Mouse (Mus musculus) erythroid progenitor cell, adult 5-6 weeks (primary cell): ENCODE data around the gene Eri3. TPM values are rescaled to one million over a fixed set of nuclear protein-coding genes. Genes with fewer than 3 reads are reported as not detected.

Experiments used
- ATAC-seq: replicated peaks from 2 replicates; pipeline ENCODE4 v1.8.0; 2016; ENCODE audit warnings: moderate number of reproducible peaks, mild to moderate bottlenecking, moderate TSS enrichment, inconsistent platforms; ENCODE audit not compliant: poor library complexity, low FRiP score, severe bottlenecking
- total RNA-seq, 2 experiments: library from RNA; stranded (forward) in 1 of 2; stranded (reverse) in 1 of 2; fragments of 150-400 nt in 1 of 2; fragments of 186-747, 209-891 nt in 1 of 2; gene quantifications; 2 replicates each; pipeline versions ENCODE4 v1.2.3 to v1.2.4; 2015 to 2017; ENCODE audit warnings: low replicate concordance in 2 of 2

Gene Eri3
- total RNA-seq, 2 experiments from 2014 or later = 0.61 to 24.3 TPM

DNA sequence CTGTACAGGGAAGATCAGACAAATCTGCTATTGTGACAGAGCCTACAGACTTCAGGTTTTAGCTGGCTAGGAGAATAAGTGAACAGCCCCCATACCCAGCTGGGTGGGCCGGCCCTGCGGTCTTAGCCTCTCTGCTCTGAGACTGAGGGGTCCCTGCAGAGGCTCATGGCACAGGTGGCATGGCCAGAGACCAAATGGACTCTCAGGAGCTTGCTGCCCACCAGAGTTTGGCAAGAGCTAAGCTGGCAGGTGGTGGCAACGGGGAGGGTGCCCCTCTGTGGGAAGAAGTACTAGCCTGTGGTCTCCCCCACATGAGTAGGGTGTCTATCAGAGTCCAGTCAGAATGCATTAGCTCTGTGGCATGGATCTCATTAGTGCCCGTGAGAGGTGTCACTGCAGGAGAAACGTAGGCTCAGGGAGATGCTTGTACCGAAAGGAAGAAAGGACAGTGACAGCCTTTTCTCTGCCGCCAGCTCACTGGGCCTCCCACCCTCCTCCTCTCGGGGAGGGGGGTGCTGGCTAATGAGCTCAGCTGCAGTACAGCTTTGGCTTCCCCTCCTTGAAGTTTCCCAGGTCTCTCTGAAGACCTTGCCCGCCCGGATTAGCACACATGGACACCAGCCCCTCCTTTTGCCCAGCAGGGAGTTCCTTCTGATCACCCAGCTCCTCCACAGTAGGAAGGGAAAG, 104.0 kb downstream of the Eri3 start:
- ATAC-seq = no peak

DNA sequence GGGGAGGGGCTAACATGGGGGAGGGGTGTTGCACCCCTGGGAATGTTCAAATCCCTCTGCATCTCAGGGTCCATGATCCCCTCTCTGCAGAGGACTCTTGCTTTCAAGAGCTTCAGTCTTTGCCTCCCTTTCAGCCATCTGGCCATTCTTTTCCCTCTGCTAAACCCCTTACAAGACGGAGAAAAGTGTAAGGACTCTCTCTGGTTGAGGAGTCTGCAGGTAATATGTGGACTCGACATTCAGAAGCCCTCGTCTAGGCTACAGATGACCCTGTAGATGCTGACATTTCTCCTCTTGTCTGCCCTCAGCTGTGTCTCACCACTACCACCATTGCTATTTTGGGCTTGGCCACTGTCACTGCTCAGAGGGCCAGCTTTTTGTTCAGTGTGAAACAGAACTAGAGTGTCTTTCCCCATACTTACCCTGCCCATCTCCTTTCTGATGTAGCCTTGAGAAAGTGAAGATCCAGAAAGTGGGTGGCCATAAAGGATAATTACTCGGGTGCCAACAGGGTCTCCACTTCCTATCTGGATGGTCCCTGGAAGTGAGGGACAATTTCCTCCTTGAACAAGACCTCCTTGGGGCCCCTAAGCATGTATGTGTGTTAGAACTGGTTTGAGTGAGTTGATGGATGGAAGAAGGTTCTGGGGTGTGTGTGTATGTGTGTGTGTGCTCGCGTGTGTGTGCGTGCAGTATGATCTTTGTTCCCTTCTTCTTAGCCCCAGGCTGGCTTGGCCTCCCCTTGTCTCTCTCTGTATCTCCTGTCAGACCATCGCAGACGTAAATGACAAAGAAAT, 104.7 kb downstream of the Eri3 start:
- ATAC-seq = no peak

DNA sequence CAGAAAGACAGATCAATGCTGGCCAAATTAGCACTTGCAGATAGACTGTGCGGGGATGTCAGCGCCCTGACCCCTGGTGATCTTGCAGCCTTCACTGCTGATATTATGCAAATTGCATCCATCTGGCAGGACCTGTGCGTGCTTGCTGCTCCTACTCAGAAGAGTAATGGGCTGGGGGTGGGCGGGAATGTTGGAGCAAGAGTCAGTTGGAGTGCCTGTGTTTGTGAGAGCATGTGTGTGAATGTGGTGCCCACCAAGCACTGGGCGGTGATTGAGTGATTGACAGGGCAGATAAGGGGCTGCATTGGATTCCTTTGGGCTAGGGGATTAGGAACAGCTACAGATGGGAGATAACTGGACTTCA, 105.3 kb downstream of the Eri3 start:
- no peak for ATAC-seq

DNA sequence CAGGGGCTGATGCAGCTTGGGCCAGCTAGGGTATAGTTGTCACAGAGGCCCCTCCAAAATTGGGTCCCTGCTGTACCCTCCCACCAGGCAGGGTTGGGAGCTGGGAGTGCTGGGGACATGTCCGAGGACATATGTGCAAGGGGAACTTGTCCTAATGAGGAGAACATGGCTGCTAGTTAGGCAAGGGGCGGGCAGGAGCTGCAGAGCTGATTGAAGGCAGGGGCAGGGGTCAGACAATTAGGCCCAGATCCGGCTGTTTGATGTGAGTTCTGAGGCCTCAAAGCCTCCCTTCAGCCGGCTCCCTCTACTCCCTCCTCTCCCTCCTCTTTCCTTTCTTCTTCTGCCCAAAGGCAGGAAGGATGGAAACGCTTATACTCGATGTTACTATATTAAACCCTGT, 106.8 kb downstream of the Eri3 start:
- ATAC-seq = no peak

DNA sequence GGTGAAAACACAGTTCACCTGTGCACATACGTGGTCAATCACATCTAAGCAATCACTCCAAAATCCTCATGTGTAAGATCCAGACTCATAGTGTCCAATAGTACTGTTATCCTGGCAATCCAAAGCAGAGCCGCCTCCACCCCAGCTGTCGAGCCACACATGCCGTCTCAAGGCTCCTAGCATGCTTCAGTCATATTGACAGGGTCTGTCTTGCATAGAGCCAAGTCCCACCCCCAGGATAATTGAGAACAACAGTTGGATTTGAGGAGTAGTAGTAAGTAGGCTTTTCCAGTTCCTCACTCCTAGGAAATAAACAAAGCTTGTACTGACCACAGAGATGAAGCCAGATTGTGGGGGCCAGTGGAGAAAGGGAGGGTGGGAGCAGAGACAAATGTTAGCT, 107.5 kb downstream of the Eri3 start:
- ATAC-seq = no peak

DNA sequence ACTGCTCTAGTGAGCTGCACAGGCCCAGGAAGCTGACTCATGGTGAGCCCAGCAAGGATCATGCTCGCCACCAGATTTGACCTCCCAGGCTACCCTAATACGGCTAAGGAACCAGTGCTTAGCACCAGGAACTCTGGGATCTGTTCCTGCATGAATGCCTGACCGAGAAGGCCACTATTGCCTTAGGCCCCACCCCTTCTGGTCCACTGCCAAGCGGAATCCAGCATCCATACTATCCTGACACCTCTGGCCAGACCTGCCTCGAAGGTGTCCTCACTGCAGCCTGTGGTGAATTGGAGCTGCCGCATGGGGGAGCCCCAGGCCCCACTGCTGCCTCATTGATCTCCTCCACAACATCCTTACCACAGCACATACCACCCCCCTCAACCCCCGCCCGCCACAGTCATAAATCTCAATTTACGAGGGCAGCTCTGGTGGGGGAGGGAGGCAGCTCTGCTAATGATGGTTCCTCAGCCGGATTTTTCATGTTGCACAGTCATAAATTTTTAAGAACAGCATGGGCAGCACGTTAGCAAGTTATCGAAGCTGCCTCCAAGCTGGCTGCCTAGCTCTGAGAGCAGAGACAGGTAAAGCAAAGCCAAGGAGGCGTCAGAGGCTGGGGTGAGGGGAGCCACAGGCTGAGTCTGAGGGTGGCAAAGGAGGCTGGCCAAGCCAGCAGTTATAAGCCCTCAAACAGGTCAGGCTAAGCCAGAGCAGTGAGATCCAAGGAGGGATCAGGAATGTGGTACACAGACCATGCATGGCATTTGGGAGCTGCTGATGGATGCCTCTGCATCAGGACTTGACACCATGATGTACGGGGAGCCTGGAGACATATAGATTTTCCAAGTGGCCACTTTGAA, 108.6 kb downstream of the Eri3 start:
- no peak for ATAC-seq

DNA sequence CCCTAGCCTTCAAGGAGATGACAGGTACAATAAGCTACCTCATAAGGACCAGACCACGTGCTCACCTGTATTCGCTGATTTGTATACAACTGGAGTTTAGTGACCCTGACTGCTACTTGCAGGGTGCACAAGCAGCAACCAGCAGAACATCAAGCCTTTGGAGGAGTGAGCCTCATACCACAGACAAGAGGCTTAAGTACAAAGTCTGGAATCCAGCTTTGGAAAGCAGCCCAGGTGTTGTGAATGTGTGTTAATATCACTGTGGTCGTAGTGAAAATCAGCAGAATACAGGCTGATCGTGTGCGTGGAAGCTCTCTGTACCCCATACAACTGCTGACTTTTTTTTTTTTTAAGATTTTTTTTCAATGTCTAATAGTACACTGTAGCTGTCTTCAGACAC, 109.8 kb downstream of the Eri3 start:
- ATAC-seq = no peak

DNA sequence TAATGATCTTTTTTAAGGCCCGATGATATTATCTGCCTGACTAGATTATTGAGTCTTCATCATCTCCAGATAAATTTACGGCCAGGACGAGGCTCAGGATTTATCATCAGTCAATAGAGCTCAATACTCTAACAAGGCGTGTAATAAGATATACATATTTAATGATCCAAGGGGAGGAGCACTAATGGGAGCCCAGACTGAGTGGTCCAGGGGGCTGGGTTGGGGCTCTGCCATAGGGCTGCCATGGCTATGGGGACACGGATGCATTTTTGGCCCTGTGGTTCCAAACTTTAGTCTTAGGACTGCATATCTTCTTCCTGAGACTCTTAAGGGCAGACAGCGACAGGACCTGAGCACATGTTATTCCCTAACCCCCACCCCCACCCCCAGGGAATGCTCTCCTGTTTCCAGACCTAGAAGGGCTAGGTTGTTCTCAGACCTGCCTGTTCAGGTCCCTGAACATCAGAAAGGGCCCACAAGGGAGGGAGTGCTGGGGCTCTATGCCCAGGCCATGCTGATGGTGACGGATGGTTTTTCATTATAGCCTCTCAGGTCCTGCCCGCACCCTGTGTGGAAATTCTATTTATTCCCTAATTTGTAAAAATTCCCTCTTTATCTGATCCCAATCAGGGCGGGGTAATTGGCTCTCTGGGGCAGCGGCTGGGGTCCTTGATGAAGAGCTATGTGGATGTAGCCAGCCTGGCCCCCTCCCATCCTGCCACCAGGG, 114.4 kb downstream of the Eri3 start:
- ATAC-seq = no peak

DNA sequence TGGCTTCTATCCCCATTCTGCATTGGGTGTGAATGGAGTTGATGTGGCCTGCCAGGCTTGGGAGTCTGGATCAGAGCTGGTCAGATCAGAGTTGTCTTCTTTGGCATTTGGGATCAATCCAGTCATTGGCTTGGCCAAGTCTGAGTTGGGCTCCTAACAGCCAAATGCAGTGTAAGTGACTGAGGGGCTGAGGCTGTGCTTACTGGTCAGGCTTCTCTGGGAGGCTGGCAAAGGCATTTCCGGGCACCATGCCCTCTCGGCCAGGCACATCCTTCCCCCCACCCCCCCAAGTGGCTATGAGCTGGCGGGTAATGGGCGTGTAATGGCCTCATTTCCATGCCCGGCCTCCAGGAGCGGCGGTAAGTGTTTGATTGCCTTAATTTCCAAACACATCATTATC, 115.4 kb downstream of the Eri3 start:
- ATAC-seq = no peak

DNA sequence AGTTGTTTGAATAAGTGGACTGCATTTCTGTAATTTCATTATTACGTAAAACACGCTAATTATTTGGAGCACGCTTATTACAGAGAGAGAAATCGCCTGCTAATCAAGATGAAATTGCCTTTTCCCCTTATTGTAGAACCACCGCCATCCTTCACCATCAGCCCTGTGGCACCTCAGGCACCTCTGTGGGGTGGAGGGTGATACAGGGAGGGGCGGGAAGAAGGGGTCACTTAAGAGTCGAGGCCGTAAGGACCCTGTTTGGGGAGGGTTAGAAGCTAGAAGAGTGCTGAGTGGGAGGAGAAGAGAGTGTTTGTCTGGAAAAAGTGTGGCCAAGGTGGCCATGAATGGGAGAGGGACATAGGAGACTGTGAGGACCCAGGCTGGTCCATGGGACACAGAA, 115.9 kb downstream of the Eri3 start:
- no peak for ATAC-seq

DNA sequence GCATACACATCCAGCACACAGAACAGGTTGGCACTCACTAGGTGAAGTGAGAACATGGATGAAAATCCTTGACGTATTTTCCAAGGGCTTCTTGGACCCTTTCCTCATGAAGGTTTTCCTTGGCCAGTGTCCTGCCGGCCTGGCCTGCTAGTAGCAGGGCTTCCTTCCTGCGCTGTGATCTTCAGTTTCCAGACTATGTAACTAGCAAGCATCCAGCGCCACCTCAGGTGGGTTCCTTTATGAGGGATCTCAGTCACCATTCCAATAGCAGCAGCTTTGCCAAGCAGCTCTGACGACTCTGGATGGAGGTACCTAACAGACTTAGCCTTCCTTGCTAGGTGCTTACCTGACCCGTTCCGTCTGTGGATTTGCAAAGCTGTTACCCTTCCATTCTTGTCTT, 119.7 kb downstream of the Eri3 start:
- no peak for ATAC-seq

DNA sequence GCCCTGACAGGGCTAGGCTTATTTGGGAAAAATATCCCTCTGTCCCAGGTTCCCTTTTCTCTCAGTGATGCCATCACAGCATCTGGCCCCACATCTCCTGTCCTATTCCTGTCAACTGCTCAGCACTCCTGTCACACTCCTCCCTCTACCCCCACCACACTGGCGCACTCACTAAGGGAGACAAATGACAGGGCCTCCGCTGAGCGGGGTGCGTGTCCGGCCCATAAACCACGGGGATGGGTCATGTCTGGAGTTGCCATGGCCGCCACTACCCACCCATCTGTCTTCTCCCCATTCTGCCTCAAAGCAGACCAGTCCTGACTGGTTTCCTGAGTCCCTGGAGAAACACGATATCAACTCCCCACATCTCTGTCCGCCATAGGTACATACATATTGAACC, 121.9 kb downstream of the Eri3 start:
- no peak for ATAC-seq

DNA sequence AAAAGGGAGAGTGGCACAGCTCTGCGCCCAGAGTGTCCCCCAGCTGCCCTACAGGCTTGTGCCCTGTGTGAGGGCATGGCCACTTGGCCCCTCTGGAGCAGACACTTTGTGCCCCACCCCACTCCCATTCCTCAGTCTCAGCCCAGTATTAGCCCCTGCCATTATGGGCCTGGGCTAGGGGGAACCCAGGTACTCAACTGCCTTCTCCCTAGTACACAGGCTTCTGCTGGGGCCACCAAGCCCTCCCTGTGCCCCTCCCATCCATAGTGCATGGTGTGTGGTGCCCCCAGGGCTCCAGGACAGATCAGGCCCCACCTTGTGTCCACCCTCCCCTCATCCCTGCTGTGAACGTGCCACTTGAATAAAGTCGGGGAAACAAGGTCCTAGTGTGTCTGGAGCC, 123.7 kb downstream of the Eri3 start:
- ATAC-seq = no peak

DNA sequence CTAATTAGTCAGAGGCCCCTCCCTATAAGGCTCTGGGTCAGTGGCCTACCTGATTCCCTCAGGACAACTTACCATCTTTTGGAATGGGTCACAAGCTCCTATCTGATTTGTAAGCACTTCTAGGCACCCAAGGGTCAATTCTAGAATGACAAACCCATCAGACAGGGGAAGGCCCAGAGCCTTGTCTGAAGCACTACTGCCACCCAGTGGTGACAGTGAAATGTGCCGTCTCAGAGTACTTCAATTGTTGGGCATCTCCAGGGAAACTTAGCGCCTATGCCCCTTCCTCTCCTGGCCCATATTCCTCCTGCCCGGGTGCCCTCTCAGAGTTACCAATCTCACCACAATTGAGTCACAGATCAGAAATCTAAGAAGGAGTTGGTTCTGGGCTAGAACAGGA, 126.7 kb downstream of the Eri3 start:
- ATAC-seq = 0 out of 2 replicates have a peak, but pooled peaks have one; percentile 53

DNA sequence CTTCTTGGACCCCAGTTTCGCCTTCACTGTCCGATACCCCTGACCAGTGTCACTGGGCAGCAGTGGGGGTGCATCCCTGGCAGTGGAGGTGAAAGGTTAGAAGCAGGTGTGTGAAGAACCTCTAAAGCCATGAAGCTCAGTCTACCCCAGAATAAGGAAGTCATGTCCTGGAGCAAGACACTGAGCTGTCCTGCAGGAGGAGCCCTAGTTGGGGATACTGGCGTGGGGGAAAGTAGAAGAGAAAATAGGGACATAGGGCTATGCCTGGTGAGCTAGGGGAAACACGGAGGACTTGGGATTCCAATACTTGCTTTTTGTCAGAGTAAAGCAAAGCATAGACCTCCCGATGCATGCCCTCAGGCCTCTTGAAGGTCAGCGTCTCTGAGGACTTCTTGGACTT, 130.8 kb downstream of the Eri3 start:
- no peak for ATAC-seq

DNA sequence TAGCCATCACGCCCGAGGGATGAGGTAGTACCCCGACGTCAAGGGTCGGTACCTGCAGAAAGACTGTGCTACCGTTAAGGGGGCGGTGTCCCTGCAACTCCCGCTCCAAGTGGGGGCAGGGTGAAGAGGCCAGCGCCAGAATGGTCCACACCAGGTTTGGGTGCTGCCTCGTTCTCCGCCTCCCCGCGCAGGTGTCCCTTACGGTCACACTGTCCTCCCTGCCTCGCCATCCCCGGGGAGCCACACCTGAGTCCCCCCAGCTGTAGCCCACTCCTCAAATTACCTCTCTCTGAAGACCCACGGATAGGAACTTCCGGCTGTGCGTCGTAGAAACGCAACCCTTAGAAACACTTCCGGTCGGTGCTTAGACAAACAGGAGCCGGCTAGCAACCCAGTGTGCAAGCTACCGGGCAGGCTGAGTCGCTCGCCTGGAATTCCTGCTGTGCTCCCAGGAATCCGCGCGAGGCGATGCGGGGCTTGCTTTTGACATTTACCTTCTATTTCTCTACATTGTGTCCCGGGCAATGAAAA, 131.8 kb downstream of the Eri3 start, which contains the start of gene Dmap1:
Gene Dmap1 (minus strand): TSS at position 343 of the 531 bp plus-strand sequence.
- ATAC-seq = peak; percentile 94

DNA sequence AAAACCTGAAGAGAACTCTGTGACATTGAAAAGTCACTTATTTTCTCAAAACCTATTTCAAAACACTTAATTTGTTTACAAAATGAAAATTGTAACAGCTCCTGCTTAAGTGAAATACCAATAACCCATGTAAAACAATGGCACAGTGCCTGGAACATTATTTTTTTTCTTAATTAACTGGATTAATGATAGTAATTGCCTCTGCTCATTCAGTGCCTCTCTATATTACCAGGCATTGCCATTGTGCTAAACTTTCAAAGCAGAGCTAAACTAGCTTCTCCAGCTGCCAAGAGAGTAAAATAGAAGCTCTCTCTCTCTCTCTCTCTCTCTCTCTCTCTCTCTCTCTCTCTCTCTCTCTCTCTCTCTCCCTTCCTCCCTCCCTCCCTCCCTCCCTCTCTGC, 132.3 kb downstream of the Eri3 start:
- ATAC-seq = no peak

DNA sequence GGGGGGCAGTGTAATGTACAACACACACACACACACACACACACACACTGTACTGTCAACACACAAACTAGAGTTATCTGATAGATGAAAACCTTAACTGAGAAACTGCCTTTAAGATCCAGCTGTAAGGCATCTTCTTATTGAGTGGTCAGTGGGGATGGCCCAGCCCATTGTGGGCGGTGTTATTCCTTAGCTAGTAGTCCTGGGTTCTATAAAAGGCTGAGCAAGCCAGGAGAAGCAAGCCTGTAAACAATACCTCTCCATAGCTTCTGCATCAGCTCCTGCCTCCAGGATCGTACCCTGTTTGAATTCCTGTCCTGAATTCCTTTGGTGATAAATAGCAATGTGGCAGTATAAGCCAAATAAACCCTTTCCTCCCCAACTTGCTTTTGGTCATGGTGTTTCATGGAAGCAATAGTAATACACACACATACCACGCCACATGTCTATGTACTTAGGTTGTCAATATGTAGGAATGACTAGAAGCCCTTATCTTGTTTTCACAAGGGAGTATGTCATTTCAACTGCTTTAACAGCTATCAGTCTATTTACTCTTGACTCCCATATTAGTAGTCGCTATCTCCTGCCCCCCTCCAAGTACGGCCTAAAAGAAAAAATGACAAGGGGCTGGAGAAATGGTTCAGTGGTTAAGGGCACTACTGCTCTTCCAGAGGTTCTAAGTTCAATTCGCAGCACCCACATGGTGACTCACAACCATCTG, 133.0 kb downstream of the Eri3 start:
- no peak for ATAC-seq

DNA sequence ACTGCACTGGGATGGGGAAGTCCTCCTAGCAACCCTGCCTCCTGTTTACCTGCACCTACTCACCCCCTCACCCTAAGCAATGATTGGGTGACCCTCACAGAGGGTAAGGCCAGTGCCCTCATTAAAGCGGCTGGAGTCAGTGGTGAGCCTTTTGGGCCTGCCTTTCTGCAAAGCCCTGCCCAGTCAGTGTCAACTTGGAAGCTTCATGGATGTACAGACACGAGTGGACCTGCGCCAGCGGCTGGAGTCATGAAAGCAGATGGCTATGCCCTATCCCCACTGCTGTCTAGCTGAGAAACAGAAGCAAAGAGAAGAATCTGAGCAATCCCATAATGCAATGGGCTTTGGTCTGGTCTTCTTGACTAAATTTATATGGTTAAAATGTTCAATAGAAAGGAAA, 136.2 kb downstream of the Eri3 start:
- no peak for ATAC-seq
